Mouse (Mus musculus) layer of hippocampus, postnatal 10 days (tissue): ENCODE results near the gene Ptx3. TPM values are rescaled to one million over a fixed set of nuclear protein-coding genes. Genes with fewer than 3 reads are reported as not detected.

ENCODE experiments used
- total RNA-seq, 2 experiments: library from RNA; stranded (reverse); gene quantifications; 2 replicates each; pipeline ENCODE4 v1.2.3; 2021

Ptx3 gene
- total RNA-seq, 2 experiments from 2014 or later = 8.3 to 9.8 TPM

Other genes starting within 250 kb of the Ptx3 start
- gene Veph1, start 76.9 kb downstream of the Ptx3 start, total RNA-seq = 1 to 10 TPM; 2.2 TPM